Mouse (Mus musculus) embryonic facial prominence, embryonic 10.5 days (tissue): Measurements from ENCODE around the gene Qrich2. TPM values are rescaled to one million over a fixed set of nuclear protein-coding genes. Genes with fewer than 3 reads are reported as not detected.

ENCODE experiments used
- DNase-seq: peaks from one replicate; pipeline ENCODE4 v3.0.0-alpha.2; 2017; ENCODE audit warnings: low spot score
- H3K27ac ChIP-seq: fragments of 300-500 bp; sonication (generic); replicated peaks from 2 replicates; pipeline ENCODE4 v1.5.1; 2016; ENCODE audit warnings: mild to moderate bottlenecking
- H3K27me3 ChIP-seq: fragments of 300-500 bp; sonication (generic); replicated peaks from 2 replicates; pipeline ENCODE4 v1.6.1; 2016; ENCODE audit warnings: low read depth, mild to moderate bottlenecking; ENCODE audit not compliant: poor library complexity, severe bottlenecking
- H3K36me3 ChIP-seq: fragments of 300-500 bp; sonication (generic); replicated peaks from 2 replicates; pipeline ENCODE4 v1.6.1; 2016; ENCODE audit warnings: mild to moderate bottlenecking, moderate library complexity
- H3K4me1 ChIP-seq: fragments of 300-500 bp; sonication (generic); 2 replicates; pipeline ENCODE4 v1.6.1; 2016
- H3K4me3 ChIP-seq: fragments of 300-500 bp; sonication (generic); 2 replicates; pipeline ENCODE4 v1.5.1; 2016; ENCODE audit warnings: mild to moderate bottlenecking, moderate library complexity
- H3K9me3 ChIP-seq: fragments of 300-500 bp; sonication (generic); 2 replicates; pipeline ENCODE4 v1.6.1; 2016; ENCODE audit warnings: mild to moderate bottlenecking
- WGBS: fragments of 180-500 bp; shearing (Covaris S2); methylation state at CpG from one replicate; pipeline ENCODE4 v1.1.7; 2016; 5-methylcytosine and 5-hydroxymethylcytosine counted together
- polyA plus RNA-seq: library from polyadenylated mRNA; unstranded; fragments of >200 nt; fragmentation: Nextera tagmentation; extraction: Ambion mirVana; gene quantifications from 2 replicates; pipeline ENCODE4 v1.2.1, GENCODE M21; 2016

Qrich2 gene
- 0.23 and 0.44 TPM in 2 replicates for polyA plus RNA-seq

DNA sequence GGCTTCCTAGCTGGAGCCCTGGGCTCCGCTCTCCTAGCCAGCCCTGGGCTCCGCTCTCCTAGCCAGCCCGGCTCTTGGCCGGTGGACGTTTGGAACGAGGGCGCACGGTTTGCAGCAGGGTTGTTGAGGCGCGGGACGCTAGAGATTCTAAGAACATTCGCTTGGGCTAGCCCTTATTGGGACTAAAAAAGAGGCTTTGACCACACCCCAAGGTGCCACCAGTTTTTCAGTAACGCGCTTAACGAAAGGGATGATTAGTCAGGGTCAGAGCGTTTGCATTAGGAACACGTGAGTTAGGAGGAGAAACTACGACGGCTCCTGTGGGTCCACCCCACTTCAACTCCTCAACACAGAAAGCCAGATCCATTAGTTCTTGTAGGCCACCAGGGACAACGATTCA lies at the start of gene Qrich2:
TSS of gene Qrich2 (minus strand) at position 101 of the 400 bp plus-strand sequence.
- Histone ChIP-seq H3K27ac (no peak within 1 kb of the TSS), H3K36me3 (peaks cover 20% of the 10 kb centered on the region), H3K4me1 (peaks cover 10% of the 10 kb centered on the region), H3K27me3 (no peaks in the 10 kb centered on the region), H3K9me3 (no peaks in the 10 kb centered on the region), H3K4me3 (no peak within 1 kb of the TSS)
- 68% methylated on average over 20 of the region's 20 CpGs for WGBS
- no peak for DNase-seq

GRCm38 (mm10) chr11:116515330-116516020 lies 49.4 kb upstream of the Qrich2 start:
- Histone ChIP-seq H3K4me3 (peak overlapping the region; percentile 28), H3K27ac (no peak overlapping the region), H3K27me3 (peaks cover 20% of the 10 kb centered on the region), H3K4me1 (peaks cover 19% of the 10 kb centered on the region), H3K36me3 (no peaks in the 10 kb centered on the region), H3K9me3 (no peaks in the 10 kb centered on the region)
- 9% methylated on average over 24 of the region's 24 CpGs for WGBS
- DNase-seq: peak; percentile 39

DNA sequence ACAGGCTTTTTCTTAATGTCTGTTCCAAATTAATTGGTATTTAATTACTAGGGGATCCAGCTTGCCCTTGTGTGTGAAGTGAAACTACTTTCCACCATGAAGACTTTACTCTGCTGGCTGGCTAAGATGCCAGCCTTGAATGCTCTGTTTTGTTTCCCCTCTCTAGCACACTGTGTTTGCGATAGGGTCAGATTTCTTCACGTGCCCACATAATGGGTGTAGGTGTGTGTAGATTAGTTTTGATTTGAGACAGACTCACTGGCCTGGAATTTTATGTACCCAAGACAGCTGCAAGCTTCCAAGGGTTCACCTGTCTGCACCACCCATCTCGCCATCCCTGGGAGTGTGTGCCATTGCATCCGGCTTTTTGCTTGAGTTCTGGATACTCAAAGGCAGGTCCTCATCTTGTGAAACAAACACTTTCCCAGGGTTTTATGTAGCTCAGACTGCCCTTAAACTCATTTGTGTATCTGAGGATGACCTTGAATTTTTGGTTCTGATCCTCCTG lies 47.5 kb upstream of the Qrich2 start:
- Histone ChIP-seq H3K9me3 (no peaks in the 10 kb centered on the region), H3K27me3 (peaks cover 20% of the 10 kb centered on the region), H3K4me1 (peaks cover 20% of the 10 kb centered on the region), H3K4me3 (no peak overlapping the region), H3K36me3 (no peaks in the 10 kb centered on the region), H3K27ac (no peak overlapping the region)
- WGBS: 81% methylated on average over 4 of the region's 4 CpGs
- no peak for DNase-seq

GRCm38 (mm10) chr11:116512987-116513386 lies 46.9 kb upstream of the Qrich2 start:
- DNase-seq: no peak
- Histone ChIP-seq H3K27me3 (peaks cover 20% of the 10 kb centered on the region), H3K36me3 (no peaks in the 10 kb centered on the region), H3K4me1 (peaks cover 16% of the 10 kb centered on the region), H3K27ac (no peak overlapping the region), H3K9me3 (no peaks in the 10 kb centered on the region), H3K4me3 (no peak overlapping the region)
- WGBS: 86% methylated on average over 6 of the region's 6 CpGs

DNA sequence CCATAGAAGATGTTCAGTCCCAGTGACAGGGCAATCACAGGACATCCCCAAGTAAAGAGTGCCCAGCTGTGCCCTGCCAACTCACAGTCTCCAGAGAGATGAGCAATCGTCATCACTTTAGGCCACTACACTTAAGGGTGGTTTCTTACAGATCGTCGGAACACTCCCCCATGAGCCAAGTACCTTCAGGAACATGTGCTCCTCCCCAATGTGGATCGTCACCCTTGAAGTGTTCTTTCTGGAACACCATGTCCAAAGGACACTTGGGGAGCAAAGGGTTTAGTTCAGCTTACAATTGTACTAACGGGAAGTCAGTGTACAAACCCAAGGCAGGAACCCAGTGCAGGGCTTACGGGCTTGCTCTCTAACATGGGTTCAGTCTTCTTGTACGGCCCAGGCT lies 46.1 kb upstream of the Qrich2 start:
- no peak overlapping the region for H3K27ac ChIP-seq

GRCm38 (mm10) chr11:116511301-116511868 lies 45.3 kb upstream of the Qrich2 start:
- Histone ChIP-seq H3K4me1 (peaks cover 12% of the 10 kb centered on the region), H3K36me3 (no peaks in the 10 kb centered on the region), H3K4me3 (no peak overlapping the region), H3K27ac (no peak overlapping the region), H3K27me3 (peaks cover 20% of the 10 kb centered on the region), H3K9me3 (no peaks in the 10 kb centered on the region)
- WGBS: 68% methylated on average over 7 of the region's 7 CpGs
- no peak for DNase-seq

More for the DNA sequence above, 46.1 kb upstream of the Qrich2 start:
- H3K36me3 ChIP-seq: no peaks in the 10 kb centered on the region
- no peak for DNase-seq
- WGBS: 94% methylated on average over 7 of the region's 7 CpGs
- peaks cover 20% of the 10 kb centered on the region for H3K27me3 ChIP-seq
- H3K9me3 ChIP-seq: no peaks in the 10 kb centered on the region
- peaks cover 12% of the 10 kb centered on the region for H3K4me1 ChIP-seq
- no peak overlapping the region for H3K4me3 ChIP-seq

DNA sequence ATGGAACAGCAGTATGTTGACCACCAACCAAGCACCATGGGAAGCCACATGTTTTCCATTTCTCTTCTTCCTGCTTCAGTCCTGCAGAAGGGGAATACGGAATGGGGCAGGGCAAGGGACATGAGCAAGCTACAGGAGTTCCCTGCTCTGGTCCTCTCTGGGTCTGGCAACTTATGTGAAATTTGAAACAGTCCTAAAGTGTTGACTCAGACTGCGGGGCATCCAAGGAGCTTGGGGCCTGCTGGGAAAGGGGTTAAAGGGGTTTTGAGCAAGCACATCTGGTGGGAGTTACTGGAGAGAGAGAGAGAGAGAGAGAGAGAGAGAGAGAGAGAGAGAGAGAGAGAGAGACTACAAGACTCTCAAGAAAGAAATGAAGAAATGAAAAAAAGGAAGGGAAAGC lies 42.6 kb upstream of the Qrich2 start:
- no peaks in the 10 kb centered on the region for H3K9me3 ChIP-seq
- no peaks in the 10 kb centered on the region for H3K27me3 ChIP-seq
- no peak overlapping the region for H3K4me3 ChIP-seq
- H3K36me3 ChIP-seq: no peaks in the 10 kb centered on the region
- H3K27ac ChIP-seq: peak overlapping the region; percentile 57
- WGBS: 22% methylated on average over 2 of the region's 2 CpGs
- peak; percentile 60 for DNase-seq
- H3K4me1 ChIP-seq: peaks cover 4% of the 10 kb centered on the region

GRCm38 (mm10) chr11:116506151-116506875 lies 40.3 kb upstream of the Qrich2 start:
- 85% methylated on average over 17 of the region's 17 CpGs for WGBS

GRCm38 (mm10) chr11:116505573-116505972 lies 39.5 kb upstream of the Qrich2 start:
- 76% methylated on average over 5 of the region's 5 CpGs for WGBS
- no peak overlapping the region for H3K4me3 ChIP-seq
- DNase-seq: no peak
- no peaks in the 10 kb centered on the region for H3K27me3 ChIP-seq
- peaks cover 4% of the 10 kb centered on the region for H3K4me1 ChIP-seq
- H3K36me3 ChIP-seq: no peaks in the 10 kb centered on the region
- no peaks in the 10 kb centered on the region for H3K9me3 ChIP-seq
- H3K27ac ChIP-seq: no peak overlapping the region

More at GRCm38 (mm10) chr11:116506151-116506875, 40.3 kb upstream of the Qrich2 start:
- no peak for DNase-seq
- H3K27me3 ChIP-seq: no peaks in the 10 kb centered on the region
- no peak overlapping the region for H3K27ac ChIP-seq
- H3K36me3 ChIP-seq: no peaks in the 10 kb centered on the region
- H3K4me1 ChIP-seq: peaks cover 4% of the 10 kb centered on the region
- H3K4me3 ChIP-seq: no peak overlapping the region
- no peaks in the 10 kb centered on the region for H3K9me3 ChIP-seq

- DNase-seq: no peak
- Histone ChIP-seq H3K27me3 (no peaks in the 10 kb centered on the region), H3K9me3 (no peaks in the 10 kb centered on the region), H3K4me1 (peaks cover 4% of the 10 kb centered on the region), H3K4me3 (no peak overlapping the region), H3K27ac (no peak overlapping the region), H3K36me3 (no peaks in the 10 kb centered on the region)
- 88% methylated on average over 17 of the region's 17 CpGs for WGBS
Measured at GRCm38 (mm10) chr11:116504516-116504915, 38.5 kb upstream of the Qrich2 start.

DNA sequence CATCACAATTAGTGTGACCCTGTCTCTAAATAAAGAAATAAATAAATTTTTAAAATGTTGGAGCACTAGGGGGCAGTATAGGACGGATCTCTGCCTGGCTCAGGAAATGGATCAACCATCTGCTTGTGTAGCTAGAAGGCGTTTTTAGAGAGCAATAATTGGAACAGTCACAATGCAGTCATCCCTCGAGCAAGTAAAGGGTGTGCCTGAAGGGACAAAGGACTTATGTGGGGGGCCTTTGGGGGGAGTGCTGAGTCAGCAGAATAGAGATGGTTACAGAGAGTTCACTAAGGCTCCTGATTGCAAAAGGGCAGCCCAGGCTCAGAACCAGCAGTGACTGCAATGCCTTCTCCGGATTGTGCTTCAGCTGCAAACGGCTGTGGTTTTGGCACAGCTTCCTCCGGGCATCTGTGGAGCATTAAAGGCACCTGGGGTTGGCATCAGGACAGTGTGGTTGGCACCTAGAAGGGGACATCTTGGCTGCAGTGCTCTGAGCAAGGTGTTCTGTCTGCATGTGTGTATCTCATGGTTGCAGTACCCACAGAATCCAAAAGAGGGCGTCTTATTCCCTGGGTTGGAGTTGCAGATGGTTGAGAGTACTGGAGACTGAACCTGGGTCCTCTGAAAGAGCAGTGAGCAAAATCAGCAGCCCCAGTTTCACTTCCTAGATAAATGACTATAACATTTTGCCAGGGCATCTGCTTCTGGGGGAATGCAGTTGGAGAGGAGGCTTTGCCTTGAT lies 35.1 kb upstream of the Qrich2 start:
- DNase-seq: peak; percentile 30
- H3K9me3 ChIP-seq: no peaks in the 10 kb centered on the region
- H3K27ac ChIP-seq: no peak overlapping the region
- H3K4me1 ChIP-seq: peaks cover 6% of the 10 kb centered on the region; the same call in 1 of the 2 replicates
- H3K27me3 ChIP-seq: no peaks in the 10 kb centered on the region
- WGBS: 32% methylated on average over 7 of the region's 7 CpGs
- no peak overlapping the region for H3K4me3 ChIP-seq
- H3K36me3 ChIP-seq: no peaks in the 10 kb centered on the region

GRCm38 (mm10) chr11:116499018-116499417 lies 33.0 kb upstream of the Qrich2 start:
- H3K4me1 ChIP-seq: peaks cover 18% of the 10 kb centered on the region
- H3K4me3 ChIP-seq: peak overlapping the region; percentile 46
- H3K36me3 ChIP-seq: no peaks in the 10 kb centered on the region
- no peaks in the 10 kb centered on the region for H3K27me3 ChIP-seq
- no peaks in the 10 kb centered on the region for H3K9me3 ChIP-seq
- 41% methylated on average over 6 of the region's 6 CpGs for WGBS
- H3K27ac ChIP-seq: no peak overlapping the region
- no peak for DNase-seq
